Mouse (Mus musculus) cerebellum, adult 9-11 months (tissue): ENCODE results near the gene Kdm5b.

Experiments
- DNase-seq: peaks from one replicate; pipeline ENCODE4 v3.0.0; 2022

Kdm5b gene

GRCm38 (mm10) chr1:134551869-134552268 is 8.1 kb upstream of the Kdm5b start:
- no peak for DNase-seq

GRCm38 (mm10) chr1:134552396-134552795 is 7.6 kb upstream of the Kdm5b start:
- DNase-seq = no peak

GRCm38 (mm10) chr1:134555240-134555870 is 4.6 kb upstream of the Kdm5b start:
- DNase-seq = peak; percentile 32

GRCm38 (mm10) chr1:134555871-134556670 is 3.9 kb upstream of the Kdm5b start:
- peak; percentile 37 for DNase-seq

- DNase-seq = peak; percentile 98
These were observed 3.2 kb upstream of the Kdm5b start for GRCm38 (mm10) chr1:134556671-134557218.

GRCm38 (mm10) chr1:134558511-134558910 is 1.5 kb upstream of the Kdm5b start:
- DNase-seq = no peak

GRCm38 (mm10) chr1:134559226-134559625 is 745 bp upstream of the Kdm5b start:
- DNase-seq = no peak

GRCm38 (mm10) chr1:134560396-134560795 is 425 bp downstream of the Kdm5b start:
- no peak for DNase-seq

GRCm38 (mm10) chr1:134560801-134561769 is 1.1 kb downstream of the Kdm5b start:
- DNase-seq = peak; percentile 67

- no peak for DNase-seq
These were observed 1.8 kb downstream of the Kdm5b start for GRCm38 (mm10) chr1:134561770-134562143.

- DNase-seq = no peak
These were observed 2.5 kb downstream of the Kdm5b start for GRCm38 (mm10) chr1:134562457-134562856.

GRCm38 (mm10) chr1:134563726-134564125 is 3.8 kb downstream of the Kdm5b start:
- no peak for DNase-seq

GRCm38 (mm10) chr1:134567511-134567910 is 7.5 kb downstream of the Kdm5b start:
- no peak for DNase-seq

GRCm38 (mm10) chr1:134570171-134570570 is 10.2 kb downstream of the Kdm5b start:
- DNase-seq = no peak

- no peak for DNase-seq
These were observed 10.7 kb downstream of the Kdm5b start for GRCm38 (mm10) chr1:134570631-134571030.

GRCm38 (mm10) chr1:134573300-134573931 is 13.4 kb downstream of the Kdm5b start:
- no peak for DNase-seq

- DNase-seq = no peak
These were observed 14.0 kb downstream of the Kdm5b start for GRCm38 (mm10) chr1:134573932-134574315.

- no peak for DNase-seq
These were observed 17.6 kb downstream of the Kdm5b start for GRCm38 (mm10) chr1:134577384-134578120.

GRCm38 (mm10) chr1:134580796-134581195 is 20.8 kb downstream of the Kdm5b start:
- DNase-seq = no peak

- DNase-seq = no peak
These were observed 23.6 kb downstream of the Kdm5b start for GRCm38 (mm10) chr1:134583560-134583959.

- no peak for DNase-seq
These were observed 29.7 kb downstream of the Kdm5b start for GRCm38 (mm10) chr1:134589676-134590075.

GRCm38 (mm10) chr1:134591773-134592172 is 31.8 kb downstream of the Kdm5b start:
- DNase-seq = no peak
